Mouse (Mus musculus): ENCODE measurements around the gene Man2c1. TPM values are rescaled to one million over a fixed set of nuclear protein-coding genes. Genes with fewer than 3 reads are reported as not detected.

Gene Man2c1
- polyA plus RNA-seq (2017; shearing (Covaris generic)): 96.5 TPM

DNA sequence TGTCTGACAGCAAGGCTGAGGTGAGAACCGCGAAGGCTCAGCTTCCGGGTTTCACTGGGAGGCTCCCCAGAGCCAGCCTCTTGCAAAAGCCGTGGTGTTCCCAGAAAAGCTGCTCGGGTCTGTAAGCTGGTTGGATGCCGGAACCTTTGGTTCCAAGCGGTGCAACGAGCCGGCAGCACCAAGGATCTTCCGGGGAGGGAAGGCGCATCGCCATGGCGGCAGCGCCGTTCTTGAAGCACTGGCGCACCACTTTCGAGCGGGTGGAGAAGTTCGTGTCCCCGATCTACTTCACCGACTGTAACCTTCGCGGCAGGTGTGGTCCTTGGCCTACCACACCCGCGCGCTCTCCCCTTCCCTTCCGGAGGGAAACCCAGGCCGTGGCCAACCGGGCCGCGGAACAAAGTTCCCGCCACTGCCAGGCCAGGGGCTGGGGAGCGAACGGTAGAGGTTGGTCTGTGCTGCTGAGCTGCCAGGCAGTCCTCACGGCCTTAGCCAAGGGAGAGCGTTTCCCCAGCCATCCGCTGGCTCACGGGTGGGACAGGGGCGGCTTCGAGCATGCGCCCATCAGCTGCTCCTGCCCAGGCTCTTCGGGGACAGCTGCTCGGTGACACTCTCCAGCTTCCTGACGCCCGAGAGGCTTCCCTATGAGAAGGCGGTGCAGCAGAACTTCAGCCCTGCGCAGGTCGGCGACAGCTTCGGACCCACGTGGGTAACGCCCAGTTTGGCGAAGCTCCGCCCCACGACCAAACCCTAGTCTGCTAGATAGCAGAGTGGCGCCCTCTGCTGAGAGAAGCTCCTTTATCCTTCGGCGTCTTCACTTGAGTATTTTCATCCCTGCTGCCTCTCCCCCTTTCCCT lies at the start of gene Man2c1:
Gene Man2c1, plus strand, starts transcription at position 114 of the 857 bp plus-strand sequence.

DNA sequence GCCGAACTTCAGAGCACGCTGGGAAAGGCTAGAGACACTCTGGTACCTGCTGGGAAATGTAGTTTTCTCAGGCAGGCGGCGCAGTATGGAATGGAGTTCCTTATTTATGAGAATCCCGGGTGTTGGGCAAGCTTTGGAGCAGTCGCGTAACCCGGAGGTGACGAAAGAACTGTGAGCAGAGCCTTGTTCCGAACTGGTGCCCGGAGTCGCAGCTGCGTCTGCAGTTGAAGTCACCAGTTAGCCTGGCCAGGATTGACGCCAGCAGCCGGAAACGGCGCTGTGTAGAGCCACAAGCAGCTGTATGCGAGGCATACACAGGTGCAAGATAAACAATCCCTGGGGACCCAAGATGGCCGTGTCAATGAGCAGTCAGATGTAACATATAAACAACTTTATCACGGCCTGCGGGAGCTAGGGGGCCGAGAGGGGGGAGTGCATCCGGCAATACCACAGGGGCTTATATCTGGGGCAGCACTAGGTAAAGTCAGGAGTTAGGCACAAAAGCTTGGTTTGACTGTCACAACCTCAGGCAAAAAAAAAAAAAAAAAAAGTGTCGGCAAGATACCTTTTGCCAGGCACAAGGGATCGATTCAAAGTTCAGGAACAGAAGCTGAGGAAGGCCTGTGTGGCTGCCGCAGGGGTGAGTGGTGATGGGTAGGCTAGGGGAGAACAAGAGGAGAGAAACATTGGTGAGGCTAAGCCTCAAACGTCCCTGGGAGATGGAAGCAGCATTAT lies 17.8 kb downstream of the Man2c1 start, which contains the start of gene Neil1:
Gene Neil1, minus strand, starts transcription at position 162 of the 735 bp plus-strand sequence.

DNA sequence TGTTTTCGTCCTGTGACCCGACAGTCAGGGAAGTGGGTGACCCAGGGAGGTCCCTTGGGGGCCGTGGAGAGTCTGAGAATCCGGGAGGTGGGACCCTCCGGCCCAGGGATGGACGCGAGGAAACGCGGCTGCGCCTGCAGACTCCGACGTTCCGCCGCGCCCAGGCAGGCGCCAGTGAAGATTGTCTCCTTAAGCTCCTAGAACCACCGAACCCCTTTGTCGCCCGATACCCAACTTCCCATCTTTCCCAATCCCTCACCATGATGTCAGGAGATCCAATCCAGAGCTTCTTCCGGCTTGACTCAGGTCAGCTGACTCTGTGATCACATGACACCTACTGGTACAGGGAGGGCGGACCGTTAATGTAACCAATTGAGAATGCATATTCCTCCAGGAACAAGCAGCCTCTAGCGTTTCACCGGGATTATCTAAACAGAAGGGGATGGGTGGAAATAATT lies 27.6 kb downstream of the Man2c1 start, which contains the start of gene Commd4:
Gene Commd4, minus strand, starts transcription at position 319 of the 458 bp plus-strand sequence.

Other genes with a start within 250 kb of the Man2c1 start
- 15.8 TPM for gene Snx33, start 202.3 kb upstream of the Man2c1 start, polyA plus RNA-seq (2017; shearing (Covaris generic))
- 22.8 TPM for gene Imp3, start 193.2 kb upstream of the Man2c1 start, polyA plus RNA-seq (2017; shearing (Covaris generic))
- gene Snupn, start 179.8 kb upstream of the Man2c1 start, polyA plus RNA-seq (2017; shearing (Covaris generic)): 22.7 TPM
- 3.1 TPM for gene Ptpn9, start 135.8 kb upstream of the Man2c1 start, polyA plus RNA-seq (2017; shearing (Covaris generic))
- gene Sin3a, start 58.6 kb upstream of the Man2c1 start, polyA plus RNA-seq (2017; shearing (Covaris generic)): 55.3 TPM
- gene Neil1, start 17.6 kb downstream of the Man2c1 start, polyA plus RNA-seq (2017; shearing (Covaris generic)): 37.3 TPM
- gene Commd4, start 27.6 kb downstream of the Man2c1 start, polyA plus RNA-seq (2017; shearing (Covaris generic)): 351 TPM
- gene Trcg1, start 105.9 kb downstream of the Man2c1 start, polyA plus RNA-seq (2017; shearing (Covaris generic)): not detected
- 30.1 TPM for gene 1700017B05Rik, start 131.9 kb downstream of the Man2c1 start, polyA plus RNA-seq (2017; shearing (Covaris generic))